Mouse (Mus musculus): ENCODE data around the gene Tk1.
"Not testable (repeated sequence)": the region's sequence is repeated elsewhere in the genome, so short reads cannot be mapped to it uniquely, and the experiment has no call there.

The Tk1 gene

DNA sequence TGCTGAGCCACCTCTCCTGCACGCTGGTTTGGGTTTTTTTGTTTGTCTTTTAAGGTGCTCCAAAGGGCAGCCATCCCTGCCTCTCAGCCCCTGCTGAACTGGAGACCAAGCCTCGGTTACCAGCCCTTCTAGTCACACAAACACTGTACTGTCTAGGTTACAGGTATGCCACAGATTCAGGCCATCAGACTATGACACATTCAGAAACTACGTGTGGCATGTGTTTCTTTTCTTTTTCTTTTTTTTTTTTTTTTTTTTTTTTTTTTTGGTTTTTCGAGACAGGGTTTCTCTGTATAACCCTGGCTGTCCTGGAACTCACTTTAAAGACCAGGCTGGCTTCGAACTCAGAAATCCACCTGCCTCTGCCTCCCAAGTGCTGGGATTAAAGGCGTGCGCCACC lies 37.4 kb downstream of the Tk1 start:
- DNase-seq, result not testable (repeated sequence)

GRCm38 (mm10) chr11:117786294-117786693 lies 39.6 kb downstream of the Tk1 start:
- DNase-seq, result peak; percentile 76 to 87

GRCm38 (mm10) chr11:117783683-117784309 lies 42.1 kb downstream of the Tk1 start:
- DNase-seq, result peak; percentile 58 to 71

DNA sequence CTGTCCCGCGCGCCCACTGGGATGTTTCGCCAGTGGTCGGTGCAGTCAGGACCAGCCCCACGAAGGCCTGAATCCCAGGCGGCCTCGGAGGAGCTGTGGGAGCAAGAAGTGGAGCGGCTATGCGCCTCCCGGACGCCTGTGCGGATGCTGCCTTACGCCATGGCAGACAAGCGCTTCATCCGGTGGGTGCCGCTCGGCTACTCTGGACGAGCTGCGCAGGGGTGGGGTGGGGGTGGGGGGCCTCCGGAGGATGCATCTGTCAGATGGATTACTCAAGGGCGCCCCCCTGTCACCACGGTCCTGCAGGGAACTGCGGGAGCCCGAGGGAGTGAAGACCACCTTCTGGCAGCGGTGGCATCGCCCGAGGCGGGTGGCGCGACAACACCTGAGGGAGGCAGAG lies 42.8 kb downstream of the Tk1 start:
- DNase-seq, result peak; percentile 56 to 71

- no peak for DNase-seq
Observed at GRCm38 (mm10) chr11:117782705-117783034, 43.2 kb downstream of the Tk1 start.

GRCm38 (mm10) chr11:117781993-117782704 lies 43.7 kb downstream of the Tk1 start, which contains the start of the genes Tmc8 and Tmc6:
TSS of gene Tmc8 (plus strand) at chr11:117782076.
TSS of gene Tmc6 (minus strand) at chr11:117782198.
- DNase-seq, result peak; percentile 61 to 67

DNA sequence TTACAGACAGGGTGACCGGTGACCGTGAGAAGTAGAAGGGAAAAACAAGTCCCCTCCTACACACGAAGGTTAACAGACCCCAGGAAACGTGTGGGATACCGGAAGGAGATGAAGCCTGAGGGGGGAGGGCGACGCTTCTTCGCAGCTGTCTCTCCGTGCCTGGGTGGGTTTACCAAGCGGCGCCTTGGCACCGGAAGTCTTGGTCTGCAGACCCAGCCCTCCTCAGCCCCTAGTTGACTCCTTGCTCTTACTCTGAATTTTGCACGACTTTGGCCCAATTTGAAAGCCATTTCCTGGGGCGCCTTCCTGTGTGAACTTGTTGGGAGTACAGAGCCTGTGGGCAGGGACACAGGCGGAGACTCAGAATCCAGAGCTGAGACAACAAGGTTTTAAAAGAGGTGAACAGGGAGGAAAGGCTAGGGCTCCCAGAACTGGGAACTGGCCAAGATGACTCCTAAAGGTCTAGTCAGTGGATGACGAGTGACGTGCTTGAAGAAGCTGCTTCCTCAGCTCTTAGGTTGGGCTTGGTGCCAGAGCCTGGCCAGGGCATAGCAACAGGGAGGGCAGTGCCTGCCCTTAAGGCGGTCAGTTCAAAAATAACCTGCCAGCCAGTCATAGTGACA lies 44.6 kb downstream of the Tk1 start:
- DNase-seq, result peak; percentile 92 to 94

DNA sequence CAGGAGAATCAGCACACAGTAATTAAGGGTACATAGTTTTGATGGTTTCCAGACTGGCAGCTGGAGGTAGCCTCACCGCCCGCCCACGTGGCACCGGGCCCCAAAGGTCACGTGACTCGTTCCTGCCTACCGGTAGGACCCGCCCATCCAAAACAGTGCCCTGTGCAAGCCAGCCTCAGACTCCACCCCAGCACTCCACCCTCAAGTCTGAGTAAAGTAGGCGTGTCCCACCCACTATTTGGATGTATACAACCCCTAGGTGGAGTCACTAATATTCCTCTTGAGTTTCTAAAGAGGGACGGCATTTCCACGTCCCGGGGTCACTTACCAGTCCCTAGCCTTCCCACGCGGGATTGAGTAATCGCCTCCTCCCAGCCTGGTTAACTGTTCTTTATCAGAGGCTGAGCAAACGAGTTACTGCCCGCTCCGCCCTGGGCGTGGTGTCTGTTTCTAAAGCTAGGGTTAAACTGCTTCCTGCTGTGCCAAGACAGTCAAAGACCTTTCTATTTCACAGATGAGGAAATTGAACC lies 45.2 kb downstream of the Tk1 start:
- DNase-seq, result peak; percentile 96 to 98

GRCm38 (mm10) chr11:117780199-117780515 lies 45.7 kb downstream of the Tk1 start:
- no peak for DNase-seq

DNA sequence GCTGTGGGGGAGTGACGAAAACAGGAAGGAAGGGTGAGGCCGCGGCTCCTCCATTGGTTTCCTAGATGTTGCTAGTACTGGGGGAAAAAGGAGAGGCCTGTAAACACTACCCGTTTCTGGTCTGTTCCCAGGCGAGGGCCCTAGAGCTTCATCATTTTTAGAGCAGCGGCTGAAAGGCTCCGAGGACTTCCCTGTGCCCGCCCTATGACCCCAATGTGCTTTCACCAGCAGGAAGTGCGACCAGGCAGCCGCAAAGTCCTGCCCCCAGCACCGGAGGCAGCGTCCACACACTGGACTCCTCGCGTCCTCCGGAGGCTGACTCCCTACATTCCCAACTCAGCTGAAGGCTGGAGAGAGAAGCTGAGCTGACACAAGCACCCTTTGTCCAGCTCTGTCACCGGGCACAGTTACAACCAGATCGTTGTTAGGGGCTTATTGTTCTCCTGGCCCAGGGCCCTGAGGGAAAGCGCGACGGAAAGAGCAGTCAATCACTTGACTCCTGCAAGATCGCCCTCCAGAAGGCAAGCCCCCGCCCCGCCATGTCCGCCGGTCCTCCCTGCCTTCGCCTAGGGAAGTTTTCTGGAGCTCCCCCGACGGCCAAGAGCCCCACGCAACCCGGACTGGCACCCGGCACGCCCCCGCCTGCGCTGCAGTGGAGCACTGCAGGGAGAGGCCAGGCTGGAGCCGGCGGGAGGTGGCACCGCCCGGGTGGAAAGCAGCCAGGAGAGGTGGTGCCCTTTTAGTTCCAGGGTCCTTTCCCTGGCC lies 46.3 kb downstream of the Tk1 start:
- peak; percentile 91 to 93 for DNase-seq

DNA sequence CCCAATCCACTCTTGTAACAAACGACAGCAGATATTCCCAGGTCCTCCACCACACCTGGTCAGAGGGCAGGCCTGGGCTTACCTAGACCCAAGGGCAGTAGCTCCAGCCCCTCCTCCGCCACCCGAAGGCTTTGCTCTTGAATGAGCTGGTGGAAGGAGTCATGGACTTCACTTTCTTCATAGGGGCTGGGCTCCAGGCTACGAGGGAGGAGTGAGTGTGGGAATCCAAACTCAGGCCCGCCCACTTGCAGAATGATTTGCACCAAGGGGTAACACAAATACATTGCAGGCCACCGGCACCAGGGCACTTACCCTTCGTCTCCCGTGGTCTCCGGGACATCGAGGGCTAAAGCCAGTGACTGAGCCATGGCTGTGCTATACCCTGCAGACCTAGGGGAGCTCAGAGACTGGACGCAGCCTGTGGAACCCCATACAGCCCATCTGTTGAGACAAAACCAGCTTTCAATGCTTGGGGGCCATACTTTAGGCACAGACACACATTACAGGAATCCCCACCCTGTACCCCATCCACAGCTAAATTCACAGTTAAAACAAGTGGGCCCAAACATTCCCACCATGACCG lies 47.0 kb downstream of the Tk1 start:
- peak; percentile 49 to 66 for DNase-seq

DNA sequence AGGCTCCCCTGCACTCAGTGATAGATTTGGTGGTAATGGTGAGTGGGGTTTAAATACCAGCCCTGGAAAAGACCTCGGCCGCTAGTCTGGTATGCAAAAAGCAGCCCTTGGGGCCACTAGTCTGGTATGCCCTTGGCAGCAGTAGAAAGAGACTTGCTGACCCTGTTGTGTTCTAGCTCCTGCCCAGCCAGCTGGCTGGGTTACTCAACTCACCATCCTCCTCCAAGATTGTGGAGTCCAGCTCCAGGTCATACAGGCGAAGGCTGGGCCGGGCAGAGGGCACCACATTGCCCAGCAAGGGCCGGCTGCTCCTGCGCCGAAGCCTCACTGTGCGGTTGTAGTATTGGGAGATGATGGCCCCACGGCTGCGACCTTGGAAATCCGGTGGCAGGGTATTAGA lies 47.9 kb downstream of the Tk1 start:
- peak; percentile 74 to 83 for DNase-seq

DNA sequence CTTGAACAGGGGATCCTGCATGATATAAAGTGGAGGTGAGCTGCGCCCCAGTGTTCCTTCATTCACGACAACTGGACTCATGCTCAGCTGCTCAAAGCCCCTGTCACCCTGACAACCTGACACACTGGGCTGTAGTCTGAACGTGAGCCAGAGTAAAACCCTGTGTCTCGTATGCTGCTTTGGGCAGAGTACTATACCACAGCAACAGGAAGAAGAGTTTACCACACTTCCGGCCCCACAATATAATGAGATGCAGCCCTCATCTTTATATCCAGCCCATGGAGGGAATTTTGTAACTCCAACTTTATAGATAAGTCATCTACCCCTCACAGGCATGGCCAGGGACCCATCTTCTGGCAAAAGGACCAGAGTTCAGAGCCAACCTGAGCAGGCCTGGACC lies 48.8 kb downstream of the Tk1 start:
- DNase-seq, result no peak

GRCm38 (mm10) chr11:117776085-117776792 lies 49.7 kb downstream of the Tk1 start:
- no peak for DNase-seq

DNA sequence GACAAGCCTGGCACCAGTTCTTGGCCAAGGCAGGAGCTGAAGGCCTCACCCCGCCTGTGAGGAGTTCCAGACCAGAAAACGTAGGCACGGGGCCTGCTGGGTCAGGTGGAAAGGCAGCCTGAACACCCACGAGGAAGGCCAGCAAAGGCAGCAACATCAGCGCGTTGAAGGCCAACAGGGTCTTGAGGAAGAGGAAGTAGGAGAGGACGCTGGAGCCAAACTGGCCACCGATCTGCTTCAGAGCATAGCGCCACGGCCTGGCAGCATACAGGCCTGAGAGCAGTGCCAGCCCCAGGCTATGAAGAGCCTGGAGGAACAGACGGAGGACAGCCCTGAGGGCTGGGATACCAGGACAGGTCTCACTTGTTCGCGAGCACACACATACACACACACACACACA lies 50.4 kb downstream of the Tk1 start:
- no peak for DNase-seq

- no peak for DNase-seq
Observed at GRCm38 (mm10) chr11:117774925-117775324, 51.0 kb downstream of the Tk1 start.

- no peak for DNase-seq
Observed at GRCm38 (mm10) chr11:117772352-117772751, 53.5 kb downstream of the Tk1 start.

GRCm38 (mm10) chr11:117770407-117770806 lies 55.5 kb downstream of the Tk1 start:
- no peak for DNase-seq

GRCm38 (mm10) chr11:117769683-117770047 lies 56.2 kb downstream of the Tk1 start:
- no peak for DNase-seq

DNA sequence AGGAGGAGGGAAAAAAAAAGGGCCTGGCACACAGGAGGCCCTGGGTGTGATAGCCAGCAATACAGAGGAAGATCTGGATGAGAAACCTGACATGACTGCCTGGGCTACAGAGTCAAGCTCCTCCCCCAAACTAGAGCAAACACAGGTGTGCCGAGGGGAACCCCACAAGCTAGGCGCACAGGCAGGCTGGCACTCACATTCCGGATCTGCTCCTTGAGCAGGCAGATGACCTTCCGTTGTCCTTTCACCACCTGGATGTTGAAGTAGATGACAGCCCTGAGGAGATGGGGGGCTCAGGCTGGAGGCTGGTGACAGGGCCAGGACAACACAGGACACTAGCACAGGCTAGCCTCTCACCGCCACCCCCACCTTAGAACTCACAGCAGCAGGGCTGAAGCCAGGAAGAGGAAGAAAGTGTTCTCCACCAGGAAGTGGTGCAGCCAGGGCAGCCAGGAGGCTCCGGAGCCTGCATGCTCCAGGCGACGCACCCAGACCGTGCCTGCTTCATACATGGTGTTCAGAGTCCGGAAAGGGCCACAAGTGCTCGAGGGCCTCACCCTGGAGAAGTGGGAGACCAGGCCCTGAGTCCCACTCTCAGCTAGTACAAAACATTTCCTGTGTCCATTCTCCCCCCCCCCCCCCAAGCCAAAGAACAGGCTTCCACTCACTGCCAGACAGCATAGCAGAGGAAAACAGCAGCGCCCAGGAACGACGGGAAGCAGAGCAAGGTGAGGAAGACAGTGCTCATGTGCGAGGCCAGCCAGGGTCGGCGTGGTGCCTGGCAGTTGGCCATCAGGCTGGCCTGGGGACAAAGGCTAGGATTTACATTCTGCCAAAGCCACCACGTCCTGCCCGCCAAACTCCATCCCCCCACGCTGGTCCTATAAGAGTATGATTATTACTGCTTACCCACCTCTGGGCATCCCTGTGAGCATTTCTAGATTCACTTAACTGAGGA lies 56.9 kb downstream of the Tk1 start:
- DNase-seq, result peak; percentile 35 to 56

GRCm38 (mm10) chr11:117766275-117766674 lies 59.6 kb downstream of the Tk1 start:
- no peak for DNase-seq

Measured in kidney, postnatal 36 days (tissue).